15 mouse cellular contexts compared by ENCODE assay signal in the genomic region with DNA sequence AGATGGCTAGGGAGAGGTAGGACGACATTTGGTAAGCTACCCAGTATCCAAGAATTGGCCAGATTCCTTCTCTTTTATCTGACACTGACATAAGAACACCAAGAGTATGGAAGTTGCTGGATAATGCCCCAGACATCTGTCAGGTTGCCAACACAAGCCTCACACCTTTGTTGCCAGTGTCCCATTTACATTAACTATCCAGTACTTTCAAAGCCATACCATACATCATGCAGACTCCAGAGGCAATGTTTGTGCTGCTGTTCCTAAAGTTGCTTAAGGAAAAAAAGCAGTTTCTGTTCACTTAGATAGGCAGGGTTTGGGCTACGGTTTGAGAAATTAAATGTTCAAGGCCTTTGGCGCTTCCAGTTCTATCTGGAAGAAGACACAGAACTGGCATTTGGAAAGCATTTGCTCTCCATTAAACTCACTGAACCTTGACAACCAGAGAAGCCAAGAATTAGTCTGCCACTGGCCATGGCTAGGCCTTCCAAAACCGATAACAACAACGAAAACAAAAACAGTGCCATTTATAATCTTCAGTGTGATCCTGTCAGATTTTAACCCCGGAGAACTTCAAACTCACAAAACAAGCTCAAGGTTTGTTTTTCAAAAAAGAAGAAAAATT.
DNase-seq lines count a peak whose midpoint lies in the region; ATAC-seq and TF ChIP-seq lines count a peak whose summit lies in the region.
"Had no signal": no experiment of that assay in that cellular context is flagged by ENCODE, and none has a peak within 500 bp of the region (broad histone marks: within the 10 kb centered on the region; RNA-seq: fewer than 3 reads in every experiment).

No protein-coding gene starts in this region.

- no peak overlapping the region for H3K27ac ChIP-seq in kidney, embryonic 14.5 days (ENCODE audit: low read depth, low read length)
- H3K27ac ChIP-seq in testis, adult 2 months (ENCODE audit: control insufficient read depth, insufficient read depth, low read depth, low read length): 0 out of 2 replicates have a peak overlapping the region, but pooled peaks have one; percentile 29
- H3K27ac ChIP-seq: hindbrain, embryonic 14.5 days; left cerebral cortex, adult 2 months; limb, embryonic 13.5 days; macrophage; neural tube, embryonic 13.5 days had no signal

- H3K9ac ChIP-seq in kidney, embryonic 14.5 days (ENCODE audit: low read depth, low read length): no peak overlapping the region
- H3K9ac ChIP-seq: hindbrain, embryonic 14.5 days; limb, embryonic 13.5 days; neural tube, embryonic 13.5 days had no signal

- no peak overlapping the region for H3K4me3 ChIP-seq in kidney, embryonic 14.5 days (ENCODE audit: low read length)
- H3K4me3 ChIP-seq in testis, adult 2 months (ENCODE audit: control insufficient read depth, low read depth, low read length): no peak overlapping the region
- H3K4me3 ChIP-seq: left cerebral cortex, adult 2 months; limb, embryonic 13.5 days; neural tube, embryonic 13.5 days had no signal

- H3K36me3 ChIP-seq in kidney, embryonic 14.5 days (ENCODE audit: control insufficient read depth, insufficient read depth, low read length): no peaks in the 10 kb centered on the region
- H3K36me3 ChIP-seq in testis, adult 2 months (ENCODE audit: control insufficient read depth, insufficient read depth, low read length): no peaks in the 10 kb centered on the region
- H3K36me3 ChIP-seq: limb, embryonic 13.5 days; neural tube, embryonic 13.5 days had no signal

- 64% methylated on average over 6 of the region's 6 CpGs for WGBS in kidney, embryonic 14.5 days

- no peaks in the 10 kb centered on the region for H3K4me1 ChIP-seq in kidney, embryonic 14.5 days (ENCODE audit: control insufficient read depth, insufficient read depth, low read length)
- no peaks in the 10 kb centered on the region for H3K4me1 ChIP-seq in testis, adult 2 months (ENCODE audit: control insufficient read depth, insufficient read depth, low read length)

- no peak overlapping the region for H3K4me2 ChIP-seq in kidney, embryonic 14.5 days (replicated peaks; ENCODE audit: low read depth, low read length)
- H3K4me2 ChIP-seq: hindbrain, embryonic 14.5 days; limb, embryonic 13.5 days; neural tube, embryonic 13.5 days had no signal

- TF ChIP-seq POLR2A in testis, adult 2 months (IDR thresholded peaks at IDR 0.05; ENCODE audit: control insufficient read depth, low read depth, low read length): no peak

- no peak for TF ChIP-seq CTCF in testis, adult 2 months (IDR thresholded peaks at IDR 0.05; ENCODE audit: control insufficient read depth, insufficient read depth, insufficient replicate concordance, low read depth, low read length)

- no peaks in the 10 kb centered on the region for H3K27me3 ChIP-seq in kidney, embryonic 14.5 days (ENCODE audit: control insufficient read depth, insufficient read depth, low read length)
- no peaks in the 10 kb centered on the region for H3K27me3 ChIP-seq in testis, adult 2 months (ENCODE audit: control insufficient read depth, insufficient read depth, low read length)
- H3K27me3 ChIP-seq: limb, embryonic 13.5 days; neural tube, embryonic 13.5 days had no signal

- ATAC-seq in kidney, embryonic 14.5 days (ENCODE audit: low FRiP score, low TSS enrichment): no peak

- no peaks in the 10 kb centered on the region for H3K9me3 ChIP-seq in kidney, embryonic 14.5 days (ENCODE audit: control insufficient read depth, low read length)
- H3K9me3 ChIP-seq: limb, embryonic 13.5 days; neural tube, embryonic 13.5 days had no signal

- DNase-seq in kidney, adult 18-20 months: peak; percentile 7
- no peak for DNase-seq in testis, postnatal 10 days (ENCODE audit: low spot score)
- peak; percentile 57 for DNase-seq in cerebellum, adult 9-10 months
- DNase-seq in frontal cortex, postnatal 14 days (ENCODE audit: low spot score in 2 of 2): no peak
- DNase-seq in lung, adult 18-20 months: no peak
- DNase-seq: heart, adult 18-20 months; lung, adult 2 months; thymus, adult 2 months had no signal

Comparison
In these comparisons a context has a peak if more than half of its experiments do, and no peak if none do; other contexts are left out.
1. DNase-seq: peak in kidney, adult 18-20 months (single experiment) and cerebellum, adult 9-10 months (single experiment); none in testis, postnatal 10 days (single experiment), frontal cortex, postnatal 14 days (0 of 2) and lung, adult 18-20 months (0 of 2).